Mouse (Mus musculus) midbrain, embryonic 15.5 days (tissue): Measurements from ENCODE around the gene Ccn5. TPM values are rescaled to one million over a fixed set of nuclear protein-coding genes. Genes with fewer than 3 reads are reported as not detected.

Source experiments
- ATAC-seq: fragments of 200-750 bp; cut with Nextera tagmentation; replicated peaks from 2 replicates; pipeline ENCODE4 v1.8.0; 2017; ENCODE audit warnings: moderate TSS enrichment
- H3K27ac ChIP-seq: fragments of 300-500 bp; sonication (generic); 2 replicates; pipeline ENCODE4 v1.5.1; 2015; ENCODE audit warnings: mild to moderate bottlenecking, inconsistent platforms
- H3K27me3 ChIP-seq: fragments of 300-500 bp; sonication (generic); replicated peaks from 2 replicates; pipeline ENCODE4 v1.6.1; 2015; ENCODE audit warnings: inconsistent platforms
- H3K36me3 ChIP-seq: fragments of 300-500 bp; sonication (generic); replicated peaks from 2 replicates; pipeline ENCODE4 v1.6.1; 2015; ENCODE audit warnings: inconsistent platforms
- H3K4me1 ChIP-seq: fragments of 300-500 bp; sonication (generic); 2 replicates; pipeline ENCODE4 v1.6.1; 2015; ENCODE audit warnings: inconsistent platforms
- H3K4me2 ChIP-seq: fragments of 300-500 bp; sonication (generic); 2 replicates; pipeline ENCODE4 v1.6.1; 2015; ENCODE audit warnings: inconsistent platforms, mild to moderate bottlenecking, moderate library complexity
- H3K4me3 ChIP-seq: fragments of 300-500 bp; sonication (generic); 2 replicates; pipeline ENCODE4 v1.5.1; 2015; ENCODE audit warnings: mild to moderate bottlenecking, inconsistent platforms
- H3K9ac ChIP-seq: fragments of 300-500 bp; sonication (generic); 2 replicates; pipeline ENCODE4 v1.6.1; 2015; ENCODE audit warnings: mild to moderate bottlenecking, inconsistent platforms
- H3K9me3 ChIP-seq: fragments of 300-500 bp; sonication (generic); 2 replicates; pipeline ENCODE4 v1.6.1; 2016; ENCODE audit warnings: inconsistent platforms
- WGBS: fragments of 180-500 bp; shearing (Covaris S2); methylation state at CpG from one replicate; pipeline ENCODE4 v1.1.7; 2015; ENCODE audit warnings: mixed read lengths; 5-methylcytosine and 5-hydroxymethylcytosine counted together
- polyA plus RNA-seq: library from polyadenylated mRNA; unstranded; fragments of >200 nt; fragmentation: Nextera tagmentation; extraction: Ambion mirVana; gene quantifications from 2 replicates; pipeline ENCODE4 v1.2.1, GENCODE M21; 2015

The Ccn5 gene
- polyA plus RNA-seq, 1 experiment from 2014 or later = 0.28 TPM

- 74% methylated on average over 7 of the region's 7 CpGs for WGBS
- ATAC-seq = no peak
- Histone ChIP-seq H3K36me3 (no peaks in the 10 kb centered on the region), H3K4me2 (no peak overlapping the region), H3K4me1 (no peaks in the 10 kb centered on the region), H3K9ac (no peak overlapping the region), H3K9me3 (no peaks in the 10 kb centered on the region), H3K4me3 (no peak overlapping the region), H3K27me3 (no peaks in the 10 kb centered on the region), H3K27ac (no peak overlapping the region)
Observed at GRCm38 (mm10) chr2:163809704-163810103, 11.0 kb upstream of the Ccn5 start.

- no peaks in the 10 kb centered on the region for H3K4me1 ChIP-seq
- no peaks in the 10 kb centered on the region for H3K36me3 ChIP-seq
- ATAC-seq = no peak
- H3K27ac ChIP-seq = no peak overlapping the region
- H3K4me3 ChIP-seq = no peak overlapping the region
- no peak overlapping the region for H3K4me2 ChIP-seq
- WGBS = 59% methylated on average over 5 of the region's 5 CpGs
- no peak overlapping the region for H3K9ac ChIP-seq
- H3K27me3 ChIP-seq = no peaks in the 10 kb centered on the region
- no peaks in the 10 kb centered on the region for H3K9me3 ChIP-seq
Observed at GRCm38 (mm10) chr2:163813077-163813476, 7.6 kb upstream of the Ccn5 start.

- no peak overlapping the region for H3K4me2 ChIP-seq
- no peaks in the 10 kb centered on the region for H3K9me3 ChIP-seq
- H3K9ac ChIP-seq = no peak overlapping the region
- no peak overlapping the region for H3K27ac ChIP-seq
- H3K4me1 ChIP-seq = no peaks in the 10 kb centered on the region
- ATAC-seq = no peak
- H3K4me3 ChIP-seq = no peak overlapping the region
- no peaks in the 10 kb centered on the region for H3K27me3 ChIP-seq
- no peaks in the 10 kb centered on the region for H3K36me3 ChIP-seq
- 87% methylated on average over 9 of the region's 9 CpGs for WGBS
Observed at GRCm38 (mm10) chr2:163814739-163815465, 5.8 kb upstream of the Ccn5 start.

GRCm38 (mm10) chr2:163823248-163823647 lies 2.6 kb downstream of the Ccn5 start:
- H3K27me3 ChIP-seq = no peaks in the 10 kb centered on the region
- H3K4me2 ChIP-seq = no peak overlapping the region
- no peak for ATAC-seq
- no peaks in the 10 kb centered on the region for H3K36me3 ChIP-seq
- no peak overlapping the region for H3K9ac ChIP-seq
- no peaks in the 10 kb centered on the region for H3K9me3 ChIP-seq
- WGBS = 11% methylated on average over 4 of the region's 4 CpGs
- H3K27ac ChIP-seq = no peak overlapping the region
- no peak overlapping the region for H3K4me3 ChIP-seq
- no peaks in the 10 kb centered on the region for H3K4me1 ChIP-seq

GRCm38 (mm10) chr2:163823771-163824170 lies 3.1 kb downstream of the Ccn5 start:
- H3K36me3 ChIP-seq = no peaks in the 10 kb centered on the region
- no peaks in the 10 kb centered on the region for H3K4me1 ChIP-seq
- no peak overlapping the region for H3K4me3 ChIP-seq
- no peak overlapping the region for H3K27ac ChIP-seq
- 25% methylated on average over 11 of the region's 11 CpGs for WGBS
- no peak overlapping the region for H3K9ac ChIP-seq
- no peak overlapping the region for H3K4me2 ChIP-seq
- no peaks in the 10 kb centered on the region for H3K9me3 ChIP-seq
- ATAC-seq = no peak
- no peaks in the 10 kb centered on the region for H3K27me3 ChIP-seq

- 100% methylated on average over 1 of the region's 1 CpGs for WGBS
- Histone ChIP-seq H3K4me2 (no peak overlapping the region), H3K27me3 (no peaks in the 10 kb centered on the region)
Observed at GRCm38 (mm10) chr2:163825861-163826260, 5.2 kb downstream of the Ccn5 start.

GRCm38 (mm10) chr2:163826494-163826893 lies 5.8 kb downstream of the Ccn5 start:
- Histone ChIP-seq H3K27me3 (no peaks in the 10 kb centered on the region), H3K27ac (no peak overlapping the region), H3K4me1 (no peaks in the 10 kb centered on the region), H3K36me3 (no peaks in the 10 kb centered on the region), H3K9ac (no peak overlapping the region), H3K4me3 (no peak overlapping the region), H3K4me2 (no peak overlapping the region), H3K9me3 (no peaks in the 10 kb centered on the region)
- WGBS = 77% methylated on average over 5 of the region's 5 CpGs
- no peak for ATAC-seq

More at GRCm38 (mm10) chr2:163825861-163826260, 5.2 kb downstream of the Ccn5 start:
- Histone ChIP-seq H3K4me3 (no peak overlapping the region), H3K27ac (no peak overlapping the region), H3K9me3 (no peaks in the 10 kb centered on the region), H3K4me1 (no peaks in the 10 kb centered on the region), H3K36me3 (no peaks in the 10 kb centered on the region), H3K9ac (no peak overlapping the region)
- no peak for ATAC-seq

- Histone ChIP-seq H3K27ac (no peak overlapping the region), H3K4me2 (no peak overlapping the region), H3K4me3 (no peak overlapping the region), H3K9me3 (no peaks in the 10 kb centered on the region), H3K9ac (no peak overlapping the region), H3K4me1 (no peaks in the 10 kb centered on the region), H3K36me3 (no peaks in the 10 kb centered on the region), H3K27me3 (0 out of 2 replicates have a peak, but pooled peaks cover 6% of the 10 kb centered on the region)
- WGBS = 74% methylated on average over 1 of the region's 1 CpGs
- ATAC-seq = no peak
Observed at GRCm38 (mm10) chr2:163831163-163831562, 10.5 kb downstream of the Ccn5 start.

- 21% methylated on average over 9 of the region's 9 CpGs for WGBS
- no peak overlapping the region for H3K4me2 ChIP-seq
- no peaks in the 10 kb centered on the region for H3K4me1 ChIP-seq
- H3K4me3 ChIP-seq = no peak overlapping the region
- H3K27ac ChIP-seq = no peak overlapping the region
- ATAC-seq = peak; percentile 33; the same call in 1 of the 2 replicates
- H3K9ac ChIP-seq = no peak overlapping the region
- H3K9me3 ChIP-seq = no peaks in the 10 kb centered on the region
- H3K36me3 ChIP-seq = no peaks in the 10 kb centered on the region
- no peaks in the 10 kb centered on the region; the same call in 1 of the 2 replicates for H3K27me3 ChIP-seq
Observed at GRCm38 (mm10) chr2:163838043-163838442, 17.4 kb downstream of the Ccn5 start.

- Histone ChIP-seq H3K4me1 (no peaks in the 10 kb centered on the region), H3K27ac (no peak overlapping the region), H3K9ac (no peak overlapping the region), H3K36me3 (no peaks in the 10 kb centered on the region), H3K4me3 (no peak overlapping the region), H3K27me3 (no peaks in the 10 kb centered on the region; the same call in 1 of the 2 replicates), H3K9me3 (no peaks in the 10 kb centered on the region), H3K4me2 (no peak overlapping the region)
- ATAC-seq = peak; percentile 73
- 23% methylated on average over 6 of the region's 6 CpGs for WGBS
Observed at GRCm38 (mm10) chr2:163839519-163839918, 18.9 kb downstream of the Ccn5 start.

GRCm38 (mm10) chr2:163842043-163842442 lies 21.4 kb downstream of the Ccn5 start:
- H3K27ac ChIP-seq = no peak overlapping the region
- no peaks in the 10 kb centered on the region for H3K4me1 ChIP-seq
- no peak overlapping the region for H3K9ac ChIP-seq
- H3K36me3 ChIP-seq = no peaks in the 10 kb centered on the region
- H3K4me3 ChIP-seq = no peak overlapping the region
- WGBS = 67% methylated on average over 4 of the region's 4 CpGs
- H3K4me2 ChIP-seq = no peak overlapping the region
- H3K27me3 ChIP-seq = no peaks in the 10 kb centered on the region; the same call in 1 of the 2 replicates
- no peak for ATAC-seq
- no peaks in the 10 kb centered on the region for H3K9me3 ChIP-seq

- Histone ChIP-seq H3K36me3 (no peaks in the 10 kb centered on the region), H3K9ac (no peak within 1 kb of the TSS; the same call in 1 of the 2 replicates), H3K4me3 (peak within 1 kb of the TSS; percentile 28), H3K27me3 (peaks cover 78% of the 10 kb centered on the region), H3K4me2 (peak within 1 kb of the TSS; percentile 39), H3K4me1 (peaks cover 11% of the 10 kb centered on the region; the same call in 1 of the 2 replicates), H3K9me3 (no peaks in the 10 kb centered on the region), H3K27ac (no peak within 1 kb of the TSS)
- 1% methylated on average over 38 of the region's 38 CpGs for WGBS
- no peak for ATAC-seq
Observed at GRCm38 (mm10) chr2:163853461-163853901, 32.8 kb downstream of the Ccn5 start, which contains the start of gene Kcnk15. TSS of gene Kcnk15 (plus strand) at chr2:163853651.

- 71% methylated on average over 6 of the region's 6 CpGs for WGBS
- H3K9ac ChIP-seq = no peak overlapping the region
- no peak overlapping the region for H3K4me3 ChIP-seq
- H3K36me3 ChIP-seq = no peaks in the 10 kb centered on the region
- H3K4me1 ChIP-seq = peaks cover 13% of the 10 kb centered on the region; the same call in 1 of the 2 replicates
- no peak overlapping the region for H3K27ac ChIP-seq
- H3K27me3 ChIP-seq = peaks cover 59% of the 10 kb centered on the region
- ATAC-seq = no peak
- H3K9me3 ChIP-seq = no peaks in the 10 kb centered on the region
- H3K4me2 ChIP-seq = no peak overlapping the region
Observed at GRCm38 (mm10) chr2:163857233-163857632, 36.6 kb downstream of the Ccn5 start.
